Mouse (Mus musculus) hindbrain, embryonic 13.5 days (tissue): ENCODE measurements around the gene Coil. TPM values are rescaled to one million over a fixed set of nuclear protein-coding genes. Genes with fewer than 3 reads are reported as not detected.

ENCODE experiments used
- ATAC-seq: fragments of 200-750 bp; cut with Nextera tagmentation; 2 replicates; pipeline ENCODE4 v1.8.0; 2017; ENCODE audit warnings: moderate TSS enrichment; ENCODE audit not compliant: low FRiP score
- H3K27ac ChIP-seq: fragments of 300-500 bp; sonication (generic); 2 replicates; pipeline ENCODE4 v1.5.1; 2015; ENCODE audit warnings: inconsistent platforms, mild to moderate bottlenecking, moderate library complexity
- H3K27me3 ChIP-seq: fragments of 300-500 bp; sonication (generic); 2 replicates; pipeline ENCODE4 v1.6.1; 2015; ENCODE audit warnings: mild to moderate bottlenecking, inconsistent platforms
- H3K36me3 ChIP-seq: fragments of 300-500 bp; sonication (generic); 2 replicates; pipeline ENCODE4 v1.6.1; 2015; ENCODE audit warnings: mild to moderate bottlenecking, inconsistent platforms
- H3K4me1 ChIP-seq: fragments of 300-500 bp; sonication (generic); replicated peaks from 2 replicates; pipeline ENCODE4 v1.6.1; 2015; ENCODE audit warnings: inconsistent platforms
- H3K4me2 ChIP-seq: fragments of 300-500 bp; sonication (generic); 2 replicates; pipeline ENCODE4 v1.6.1; 2015; ENCODE audit warnings: inconsistent platforms, mild to moderate bottlenecking, moderate library complexity
- H3K4me3 ChIP-seq: fragments of 300-500 bp; sonication (generic); 2 replicates; pipeline ENCODE4 v1.5.1; 2015; ENCODE audit warnings: mild to moderate bottlenecking, inconsistent platforms
- H3K9ac ChIP-seq: fragments of 300-500 bp; sonication (generic); 2 replicates; pipeline ENCODE4 v1.6.1; 2015; ENCODE audit warnings: mild to moderate bottlenecking, inconsistent platforms
- H3K9me3 ChIP-seq: fragments of 300-500 bp; sonication (generic); 2 replicates; pipeline ENCODE4 v1.6.1; 2016; ENCODE audit warnings: inconsistent platforms
- WGBS: fragments of 180-500 bp; shearing (Covaris S2); methylation state at CpG from one replicate; pipeline ENCODE4 v1.1.7; 2015; 5-methylcytosine and 5-hydroxymethylcytosine counted together
- polyA plus RNA-seq: library from polyadenylated mRNA; unstranded; fragments of >200 nt; fragmentation: Nextera tagmentation; extraction: Ambion mirVana; gene quantifications from 2 replicates; pipeline ENCODE4 v1.2.1, GENCODE M21; 2015

The Coil gene
- polyA plus RNA-seq, 1 experiment from 2014 or later: 26.7 TPM

- Histone ChIP-seq H3K27ac (no peak overlapping the region), H3K4me1 (no peaks in the 10 kb centered on the region), H3K36me3 (no peaks in the 10 kb centered on the region), H3K4me2 (no peak overlapping the region), H3K9ac (no peak overlapping the region), H3K4me3 (no peak overlapping the region), H3K9me3 (no peaks in the 10 kb centered on the region), H3K27me3 (no peaks in the 10 kb centered on the region)
- 94% methylated on average over 9 of the region's 9 CpGs for WGBS
- ATAC-seq: no peak
Observed at GRCm38 (mm10) chr11:89017514-89018182, 47.6 kb downstream of the Coil start.

GRCm38 (mm10) chr11:89020681-89021305 lies 50.7 kb downstream of the Coil start:
- Histone ChIP-seq H3K36me3 (no peaks in the 10 kb centered on the region), H3K9me3 (no peaks in the 10 kb centered on the region), H3K4me3 (no peak overlapping the region), H3K27me3 (no peaks in the 10 kb centered on the region), H3K4me1 (no peaks in the 10 kb centered on the region; the same call in 1 of the 2 replicates), H3K4me2 (no peak overlapping the region), H3K27ac (no peak overlapping the region), H3K9ac (no peak overlapping the region)
- ATAC-seq: no peak
- 76% methylated on average over 9 of the region's 9 CpGs for WGBS

GRCm38 (mm10) chr11:89021687-89022086 lies 51.6 kb downstream of the Coil start:
- H3K36me3 ChIP-seq: no peaks in the 10 kb centered on the region
- H3K4me3 ChIP-seq: no peak overlapping the region
- H3K27me3 ChIP-seq: no peaks in the 10 kb centered on the region
- H3K27ac ChIP-seq: no peak overlapping the region
- no peak overlapping the region for H3K9ac ChIP-seq
- H3K4me2 ChIP-seq: no peak overlapping the region
- ATAC-seq: no peak
- WGBS: 78% methylated on average over 7 of the region's 7 CpGs
- H3K4me1 ChIP-seq: no peaks in the 10 kb centered on the region; the same call in 1 of the 2 replicates
- H3K9me3 ChIP-seq: no peaks in the 10 kb centered on the region

GRCm38 (mm10) chr11:89022120-89022731 lies 52.2 kb downstream of the Coil start:
- no peaks in the 10 kb centered on the region; the same call in 1 of the 2 replicates for H3K4me1 ChIP-seq
- H3K27ac ChIP-seq: no peak overlapping the region
- ATAC-seq: no peak
- H3K4me3 ChIP-seq: no peak overlapping the region
- WGBS: 76% methylated on average over 8 of the region's 8 CpGs
- no peaks in the 10 kb centered on the region for H3K36me3 ChIP-seq
- no peaks in the 10 kb centered on the region for H3K27me3 ChIP-seq
- no peak overlapping the region for H3K4me2 ChIP-seq
- H3K9me3 ChIP-seq: no peaks in the 10 kb centered on the region
- no peak overlapping the region for H3K9ac ChIP-seq

- Histone ChIP-seq H3K36me3 (no peaks in the 10 kb centered on the region), H3K9ac (no peak overlapping the region), H3K4me3 (no peak overlapping the region), H3K4me1 (no peaks in the 10 kb centered on the region; the same call in 1 of the 2 replicates), H3K27ac (no peak overlapping the region), H3K9me3 (no peaks in the 10 kb centered on the region), H3K27me3 (no peaks in the 10 kb centered on the region), H3K4me2 (no peak overlapping the region)
- ATAC-seq: no peak
- 75% methylated on average over 10 of the region's 10 CpGs for WGBS
Observed at GRCm38 (mm10) chr11:89023477-89023876, 53.4 kb downstream of the Coil start.

- H3K36me3 ChIP-seq: no peaks in the 10 kb centered on the region
Observed at GRCm38 (mm10) chr11:89024181-89024881, 54.3 kb downstream of the Coil start.

GRCm38 (mm10) chr11:89025603-89026002 lies 55.6 kb downstream of the Coil start:
- WGBS: 82% methylated on average over 3 of the region's 3 CpGs
- Histone ChIP-seq H3K4me2 (no peak overlapping the region), H3K27me3 (no peaks in the 10 kb centered on the region), H3K36me3 (no peaks in the 10 kb centered on the region), H3K4me3 (no peak overlapping the region), H3K9me3 (no peaks in the 10 kb centered on the region), H3K27ac (no peak overlapping the region), H3K9ac (no peak overlapping the region), H3K4me1 (no peaks in the 10 kb centered on the region; the same call in 1 of the 2 replicates)
- no peak for ATAC-seq

More at GRCm38 (mm10) chr11:89024181-89024881, 54.3 kb downstream of the Coil start:
- no peaks in the 10 kb centered on the region for H3K27me3 ChIP-seq
- H3K4me1 ChIP-seq: no peaks in the 10 kb centered on the region; the same call in 1 of the 2 replicates
- no peaks in the 10 kb centered on the region for H3K9me3 ChIP-seq
- no peak for ATAC-seq
- H3K4me3 ChIP-seq: no peak overlapping the region
- H3K9ac ChIP-seq: no peak overlapping the region
- no peak overlapping the region for H3K4me2 ChIP-seq
- 65% methylated on average over 11 of the region's 11 CpGs for WGBS
- H3K27ac ChIP-seq: peak overlapping the region; percentile 35; the same call in 1 of the 2 replicates

GRCm38 (mm10) chr11:89026117-89026516 lies 56.1 kb downstream of the Coil start:
- H3K4me3 ChIP-seq: no peak overlapping the region
- 97% methylated on average over 3 of the region's 3 CpGs for WGBS
- ATAC-seq: no peak

GRCm38 (mm10) chr11:89027955-89028361 lies 57.9 kb downstream of the Coil start:
- 71% methylated on average over 10 of the region's 10 CpGs for WGBS
- Histone ChIP-seq H3K27me3 (no peaks in the 10 kb centered on the region), H3K4me1 (no peaks in the 10 kb centered on the region; the same call in 1 of the 2 replicates), H3K9me3 (no peaks in the 10 kb centered on the region), H3K27ac (no peak overlapping the region), H3K9ac (no peak overlapping the region), H3K4me2 (no peak overlapping the region), H3K4me3 (no peak overlapping the region), H3K36me3 (no peaks in the 10 kb centered on the region; the same call in 1 of the 2 replicates)
- ATAC-seq: no peak

More at GRCm38 (mm10) chr11:89026117-89026516, 56.1 kb downstream of the Coil start:
- H3K9ac ChIP-seq: no peak overlapping the region
- no peaks in the 10 kb centered on the region for H3K36me3 ChIP-seq
- no peaks in the 10 kb centered on the region for H3K27me3 ChIP-seq
- no peak overlapping the region for H3K27ac ChIP-seq
- no peaks in the 10 kb centered on the region for H3K9me3 ChIP-seq
- H3K4me1 ChIP-seq: no peaks in the 10 kb centered on the region; the same call in 1 of the 2 replicates
- H3K4me2 ChIP-seq: no peak overlapping the region

- ATAC-seq: no peak
- H3K36me3 ChIP-seq: peaks cover 4% of the 10 kb centered on the region; the same call in 1 of the 2 replicates
- H3K27ac ChIP-seq: no peak overlapping the region
- no peak overlapping the region for H3K4me2 ChIP-seq
- H3K4me1 ChIP-seq: no peaks in the 10 kb centered on the region; the same call in 1 of the 2 replicates
- 64% methylated on average over 10 of the region's 10 CpGs for WGBS
- H3K9ac ChIP-seq: no peak overlapping the region
- no peaks in the 10 kb centered on the region for H3K27me3 ChIP-seq
- no peak overlapping the region for H3K4me3 ChIP-seq
- no peaks in the 10 kb centered on the region for H3K9me3 ChIP-seq
Observed at GRCm38 (mm10) chr11:89028871-89029405, 58.9 kb downstream of the Coil start.

GRCm38 (mm10) chr11:89030552-89030951 lies 60.5 kb downstream of the Coil start:
- no peak overlapping the region for H3K9ac ChIP-seq
- H3K4me1 ChIP-seq: no peaks in the 10 kb centered on the region
- H3K27ac ChIP-seq: no peak overlapping the region
- H3K4me2 ChIP-seq: no peak overlapping the region
- WGBS: 79% methylated on average over 6 of the region's 6 CpGs
- no peak for ATAC-seq
- H3K27me3 ChIP-seq: no peaks in the 10 kb centered on the region
- no peak overlapping the region for H3K4me3 ChIP-seq
- peaks cover 14% of the 10 kb centered on the region for H3K36me3 ChIP-seq
- H3K9me3 ChIP-seq: no peaks in the 10 kb centered on the region

GRCm38 (mm10) chr11:89031189-89031588 lies 61.1 kb downstream of the Coil start:
- Histone ChIP-seq H3K36me3 (peaks cover 14% of the 10 kb centered on the region), H3K4me1 (no peaks in the 10 kb centered on the region), H3K27ac (no peak overlapping the region), H3K9ac (no peak overlapping the region), H3K9me3 (no peaks in the 10 kb centered on the region), H3K4me3 (no peak overlapping the region), H3K27me3 (no peaks in the 10 kb centered on the region), H3K4me2 (no peak overlapping the region)
- 84% methylated on average over 1 of the region's 1 CpGs for WGBS
- no peak for ATAC-seq
